Mouse (Mus musculus) kidney, adult 9 months (tissue): ENCODE measurements around the gene Ccdc159.

Experiments
- DNase-seq: peaks from one replicate; pipeline ENCODE4 v3.0.0; 2022

Gene Ccdc159

GRCm38 (mm10) chr9:21935466-21936131, 8.3 kb downstream of the Ccdc159 start:
- DNase-seq = no peak

GRCm38 (mm10) chr9:21936692-21937570, 9.7 kb downstream of the Ccdc159 start, which contains the start of gene Plppr2:
Gene Plppr2, plus strand, starts transcription at chr9:21937033.
- peak; percentile 98 for DNase-seq

GRCm38 (mm10) chr9:21937711-21938175, 10.5 kb downstream of the Ccdc159 start:
- DNase-seq = no peak

GRCm38 (mm10) chr9:21938234-21938855, 11.1 kb downstream of the Ccdc159 start:
- no peak for DNase-seq

GRCm38 (mm10) chr9:21943046-21943445, 15.8 kb downstream of the Ccdc159 start:
- DNase-seq = no peak

- no peak for DNase-seq
These were observed 16.4 kb downstream of the Ccdc159 start for GRCm38 (mm10) chr9:21943638-21944037.

- no peak for DNase-seq
These were observed 17.0 kb downstream of the Ccdc159 start for GRCm38 (mm10) chr9:21944267-21944666.

GRCm38 (mm10) chr9:21947540-21948130, 20.4 kb downstream of the Ccdc159 start:
- DNase-seq = no peak

- DNase-seq = no peak
These were observed 20.9 kb downstream of the Ccdc159 start for GRCm38 (mm10) chr9:21948146-21948545.

- no peak for DNase-seq
These were observed 21.5 kb downstream of the Ccdc159 start for GRCm38 (mm10) chr9:21948790-21949189.

- DNase-seq = peak; percentile 64
These were observed 23.1 kb downstream of the Ccdc159 start for GRCm38 (mm10) chr9:21950322-21950721.

- no peak for DNase-seq
These were observed 24.7 kb downstream of the Ccdc159 start for GRCm38 (mm10) chr9:21951977-21952376.

GRCm38 (mm10) chr9:21953600-21953999, 26.3 kb downstream of the Ccdc159 start:
- DNase-seq = no peak

- DNase-seq = no peak
These were observed 27.4 kb downstream of the Ccdc159 start for GRCm38 (mm10) chr9:21954635-21955034.

GRCm38 (mm10) chr9:21955225-21955569, 27.9 kb downstream of the Ccdc159 start:
- no peak for DNase-seq

- peak; percentile 100 for DNase-seq
These were observed 28.5 kb downstream of the Ccdc159 start, which contains the start of gene Swsap1 for GRCm38 (mm10) chr9:21955570-21956281. Gene Swsap1, plus strand, starts transcription at chr9:21955755.

- no peak for DNase-seq
These were observed 31.1 kb downstream of the Ccdc159 start for GRCm38 (mm10) chr9:21958372-21958771.

- no peak for DNase-seq
These were observed 32.0 kb downstream of the Ccdc159 start for GRCm38 (mm10) chr9:21959244-21959643.

GRCm38 (mm10) chr9:21960135-21960534, 32.9 kb downstream of the Ccdc159 start:
- DNase-seq = peak; percentile 63

GRCm38 (mm10) chr9:21960558-21961208, 33.4 kb downstream of the Ccdc159 start:
- DNase-seq = no peak

- DNase-seq = no peak
These were observed 34.2 kb downstream of the Ccdc159 start for GRCm38 (mm10) chr9:21961366-21961980.
